13 mouse cellular contexts compared by ENCODE assay signal in the genomic region with DNA sequence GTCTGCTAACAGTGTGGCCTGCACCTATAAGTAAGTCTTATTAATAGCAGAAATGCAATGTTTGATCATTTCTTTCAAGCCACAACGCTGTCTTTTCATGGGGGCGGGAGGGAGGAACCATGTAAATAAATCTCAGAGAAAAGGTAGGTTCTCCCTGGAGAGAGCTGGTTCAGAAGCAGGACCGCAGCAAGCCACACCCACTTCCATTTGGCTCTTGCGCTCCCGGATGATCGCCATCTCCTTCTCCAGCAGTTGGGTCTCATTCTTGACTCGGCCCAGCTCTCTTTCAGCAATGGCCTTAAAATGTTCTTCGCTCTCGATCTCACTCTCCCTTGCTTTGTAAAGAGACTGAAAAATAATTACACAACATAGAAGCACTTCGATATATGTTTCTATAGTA. TPM values are rescaled to one million over a fixed set of nuclear protein-coding genes. Genes with fewer than 3 reads are reported as not detected.
DNase-seq lines count a peak whose midpoint lies in the region; ATAC-seq lines count a peak whose summit lies in the region.
"Had no signal": no experiment of that assay in that cellular context is flagged by ENCODE, and none has a peak within 500 bp of the region (broad histone marks: within the 10 kb centered on the region; RNA-seq: fewer than 3 reads in every experiment).

No protein-coding gene starts in this region.

- no peaks in the 10 kb centered on the region for H3K27me3 ChIP-seq in kidney, embryonic 15.5 days
- no peaks in the 10 kb centered on the region for H3K27me3 ChIP-seq in liver, embryonic 15.5 days
- H3K27me3 ChIP-seq: midbrain, embryonic 13.5 days; Patski had no signal

- H3K9ac ChIP-seq in kidney, embryonic 15.5 days = no peak overlapping the region
- H3K9ac ChIP-seq in liver, embryonic 15.5 days = no peak overlapping the region
- H3K9ac ChIP-seq: midbrain, embryonic 13.5 days had no signal

- no peak overlapping the region for H3K27ac ChIP-seq in kidney, embryonic 15.5 days
- no peak overlapping the region for H3K27ac ChIP-seq in liver, embryonic 15.5 days (replicated peaks)
- H3K27ac ChIP-seq: midbrain, embryonic 13.5 days had no signal

- 59% methylated on average over 10 of the region's 10 CpGs for WGBS in kidney, embryonic 15.5 days
- WGBS in liver, embryonic 15.5 days (ENCODE audit: insufficient replicate concordance) = 40% methylated on average over 10 of the region's 10 CpGs

- H3K4me1 ChIP-seq in kidney, embryonic 15.5 days = peaks cover 7% of the 10 kb centered on the region; the same call in 1 of the 2 replicates
- 0 out of 2 replicates have a peak, but pooled peaks cover 2% of the 10 kb centered on the region for H3K4me1 ChIP-seq in liver, embryonic 15.5 days (replicated peaks)

- peak overlapping the region; percentile 8; the same call in 1 of the 2 replicates for H3K4me3 ChIP-seq in kidney, embryonic 15.5 days (replicated peaks)
- no peak overlapping the region; the same call in 1 of the 2 replicates for H3K4me3 ChIP-seq in liver, embryonic 15.5 days (replicated peaks)
- H3K4me3 ChIP-seq: midbrain, embryonic 13.5 days had no signal

- DNase-seq in kidney, adult 9 months = no peak
- DNase-seq in ES-CJ7 (ENCODE audit: low read depth, low spot score) = peak; percentile 37
- DNase-seq in R1 (ENCODE audit: low read depth, low spot score) = peak; percentile 47
- no peak for DNase-seq in urinary bladder, postnatal 10 days (ENCODE audit: low spot score)
- no peak for DNase-seq in testis, postnatal 14 days (ENCODE audit: low spot score)
- DNase-seq: gastrocnemius, postnatal 36 days; kidney, postnatal 25 days; thymus, postnatal 25 days had no signal

- no peaks in the 10 kb centered on the region for H3K9me3 ChIP-seq in kidney, embryonic 15.5 days (replicated peaks)
- H3K9me3 ChIP-seq in liver, embryonic 15.5 days (replicated peaks) = no peaks in the 10 kb centered on the region
- H3K9me3 ChIP-seq: midbrain, embryonic 13.5 days had no signal

- no peak for ATAC-seq in kidney, embryonic 15.5 days (replicated peaks; ENCODE audit: low FRiP score)
- ATAC-seq in liver, embryonic 15.5 days (ENCODE audit: insufficient read depth) = no peak
- ATAC-seq: forebrain, embryonic 14.5 days; midbrain, embryonic 13.5 days; Patski had no signal

- no peaks in the 10 kb centered on the region for H3K36me3 ChIP-seq in kidney, embryonic 15.5 days
- H3K36me3 ChIP-seq in liver, embryonic 15.5 days (replicated peaks) = no peaks in the 10 kb centered on the region
- H3K36me3 ChIP-seq: midbrain, embryonic 13.5 days had no signal

- peak overlapping the region; percentile 43 for H3K4me2 ChIP-seq in kidney, embryonic 15.5 days
- peak overlapping the region; percentile 23 for H3K4me2 ChIP-seq in liver, embryonic 15.5 days
- H3K4me2 ChIP-seq: midbrain, embryonic 13.5 days had no signal

RNA-seq across cellular contexts. Expression of a gene that starts 5.2 kb away (rescaled TPM):
- polyA plus RNA-seq in kidney, embryonic 15.5 days (2015; fragmentation: Nextera tagmentation; extraction: Ambion mirVana) = 3.5 and 4.0 TPM in 2 replicates
- polyA plus RNA-seq in liver, embryonic 15.5 days (2015; fragmentation: Nextera tagmentation; extraction: Ambion mirVana) = 0.02 and 0.14 TPM in 2 replicates

RNA-seq across cellular contexts. Expression of a gene that starts 39.2 kb away (rescaled TPM):
- polyA plus RNA-seq in kidney, embryonic 15.5 days (2015; fragmentation: Nextera tagmentation; extraction: Ambion mirVana) = 59.0 and 61.3 TPM in 2 replicates
- 26.1 and 27.2 TPM in 2 replicates for polyA plus RNA-seq in liver, embryonic 15.5 days (2015; fragmentation: Nextera tagmentation; extraction: Ambion mirVana)

Comparison
In these comparisons a context has a peak if more than half of its experiments do, and no peak if none do; other contexts are left out.
1. DNase-seq: peak in ES-CJ7 (single experiment) and R1 (single experiment); none in kidney, adult 9 months (single experiment), urinary bladder, postnatal 10 days (single experiment) and testis, postnatal 14 days (single experiment).